Mouse (Mus musculus) stomach, postnatal 0 days (tissue): ENCODE results near the gene Plekhg3. TPM values are rescaled to one million over a fixed set of nuclear protein-coding genes. Genes with fewer than 3 reads are reported as not detected.

Source experiments
- ATAC-seq: fragments of 200-750 bp; cut with Nextera tagmentation; 2 replicates; pipeline ENCODE4 v1.8.0; 2017; ENCODE audit not compliant: low FRiP score, low TSS enrichment
- DNase-seq: peaks from one replicate; pipeline ENCODE4 v3.0.0-alpha.2; 2016; ENCODE audit warnings: low spot score
- H3K27ac ChIP-seq: fragments of 300-500 bp; sonication (generic); replicated peaks from 2 replicates; pipeline ENCODE4 v1.5.1; 2014; ENCODE audit warnings: mild to moderate bottlenecking, control low read depth
- H3K27me3 ChIP-seq: fragments of 300-500 bp; sonication (generic); 2 replicates; pipeline ENCODE4 v1.6.1; 2014; ENCODE audit warnings: low read length; ENCODE audit not compliant: control insufficient read depth, insufficient read depth
- H3K36me3 ChIP-seq: fragments of 300-500 bp; sonication (generic); 2 replicates; pipeline ENCODE4 v1.6.1; 2014; ENCODE audit warnings: low read length, mixed read lengths; ENCODE audit not compliant: control insufficient read depth, insufficient read depth
- H3K4me1 ChIP-seq: fragments of 300-500 bp; sonication (generic); replicated peaks from 2 replicates; pipeline ENCODE4 v1.6.1; 2014; ENCODE audit warnings: antibody characterized with exemption; ENCODE audit not compliant: control insufficient read depth, insufficient read depth
- H3K4me2 ChIP-seq: fragments of 300-500 bp; sonication (generic); replicated peaks from 2 replicates; pipeline ENCODE4 v1.6.1; 2014; ENCODE audit warnings: low read depth, mild to moderate bottlenecking, control low read depth, moderate library complexity
- H3K4me3 ChIP-seq: fragments of 300-500 bp; sonication (generic); 2 replicates; pipeline ENCODE4 v1.5.1; 2014; ENCODE audit warnings: low read depth, low read length, control low read depth
- H3K9ac ChIP-seq: fragments of 300-500 bp; sonication (generic); 2 replicates; pipeline ENCODE4 v1.6.1; 2014; ENCODE audit warnings: mild to moderate bottlenecking, low read length, control low read depth, mixed read lengths
- H3K9me3 ChIP-seq: fragments of 300-500 bp; sonication (generic); 2 replicates; pipeline ENCODE4 v1.6.1; 2016; ENCODE audit warnings: low read length; ENCODE audit not compliant: control insufficient read depth
- CTCF ChIP-seq: IDR thresholded peaks from 2 replicates; pipeline ENCODE4 v1.5.1; 2016; ENCODE audit warnings: antibody characterized with exemption, low read depth, mild to moderate bottlenecking, moderate library complexity
- EP300 ChIP-seq: optimal IDR thresholded peaks from 2 replicates; pipeline ENCODE3; 2016; ENCODE audit warnings: antibody characterized with exemption
- WGBS: fragments of 180-500 bp; shearing (Covaris S2); extraction: QIAGEN DNeasy Blood & Tissue Kit; methylation state at CpG from one replicate; pipeline ENCODE4 v1.1.7; 2014; 5-methylcytosine and 5-hydroxymethylcytosine counted together
- polyA plus RNA-seq: library from polyadenylated mRNA; unstranded; fragments of >200 nt; fragmentation: Nextera tagmentation; extraction: Ambion mirVana; gene quantifications from 2 replicates; pipeline ENCODE4 v1.2.1, GENCODE M21; 2015

Gene Plekhg3
- polyA plus RNA-seq, 1 experiment from 2014 or later, result 5.7 TPM

DNA sequence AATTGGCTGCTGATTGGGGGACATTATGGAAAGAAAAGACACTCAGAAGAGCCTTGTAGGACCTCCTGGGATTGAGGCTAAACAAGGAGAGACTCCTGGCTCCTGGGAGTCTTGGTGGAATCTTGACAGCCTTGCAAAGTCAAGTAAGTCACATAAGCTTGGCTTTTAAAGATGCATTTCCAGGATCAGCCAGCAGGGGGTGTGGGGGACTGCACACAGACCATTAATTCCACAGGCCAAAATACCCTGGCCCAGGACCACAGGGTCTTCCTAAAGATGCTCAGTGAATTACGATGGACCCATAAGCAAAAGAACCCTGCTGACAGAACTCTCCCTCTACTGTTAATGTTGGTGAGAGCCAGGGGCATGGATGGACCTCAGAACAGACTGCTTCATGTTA is 61.5 kb downstream of the Plekhg3 start:
- H3K4me3 ChIP-seq, result no peak overlapping the region
- DNase-seq, result peak; percentile 73
- no peak for ATAC-seq
- no peak overlapping the region for H3K27ac ChIP-seq
- H3K9ac ChIP-seq, result no peak overlapping the region
- H3K36me3 ChIP-seq, result no peaks in the 10 kb centered on the region
- H3K9me3 ChIP-seq, result no peaks in the 10 kb centered on the region
- H3K4me1 ChIP-seq, result peaks cover 9% of the 10 kb centered on the region; the same call in 1 of the 2 replicates
- no peaks in the 10 kb centered on the region for H3K27me3 ChIP-seq
- WGBS, result 48% methylated on average over 1 of the region's 1 CpGs
- TF ChIP-seq CTCF (peak; percentile 84), EP300 (no peak)
- H3K4me2 ChIP-seq, result no peak overlapping the region

DNA sequence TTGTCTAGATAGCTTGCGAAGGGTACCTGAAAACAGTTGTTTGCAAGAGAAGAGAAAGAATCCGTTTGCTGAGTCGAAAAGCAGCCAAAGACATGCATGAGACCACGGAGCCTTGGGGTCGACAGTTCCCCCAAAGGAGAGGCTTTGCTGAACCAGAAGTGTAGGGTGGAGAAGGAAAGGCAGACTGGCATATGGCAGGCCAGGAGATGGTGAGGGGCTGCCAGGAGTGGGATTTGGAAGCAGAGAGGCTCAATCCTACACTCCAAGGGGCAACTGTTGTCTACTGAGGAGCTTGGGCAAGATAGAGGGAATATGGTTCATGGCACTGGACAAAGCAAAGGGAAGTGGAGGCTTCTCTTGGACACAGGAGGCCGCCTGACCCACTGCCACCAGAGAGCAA is 62.6 kb downstream of the Plekhg3 start:
- WGBS, result 79% methylated on average over 6 of the region's 6 CpGs
- Histone ChIP-seq H3K4me1 (peaks cover 9% of the 10 kb centered on the region; the same call in 1 of the 2 replicates), H3K9me3 (no peaks in the 10 kb centered on the region), H3K4me2 (0 out of 2 replicates have a peak overlapping the region, but pooled peaks have one; percentile 17), H3K9ac (no peak overlapping the region), H3K27ac (peak overlapping the region; percentile 81), H3K36me3 (no peaks in the 10 kb centered on the region), H3K4me3 (no peak overlapping the region), H3K27me3 (no peaks in the 10 kb centered on the region)
- ATAC-seq (no peak), DNase-seq (no peak)
- TF ChIP-seq EP300, result no peak
- TF ChIP-seq CTCF, result no peak

DNA sequence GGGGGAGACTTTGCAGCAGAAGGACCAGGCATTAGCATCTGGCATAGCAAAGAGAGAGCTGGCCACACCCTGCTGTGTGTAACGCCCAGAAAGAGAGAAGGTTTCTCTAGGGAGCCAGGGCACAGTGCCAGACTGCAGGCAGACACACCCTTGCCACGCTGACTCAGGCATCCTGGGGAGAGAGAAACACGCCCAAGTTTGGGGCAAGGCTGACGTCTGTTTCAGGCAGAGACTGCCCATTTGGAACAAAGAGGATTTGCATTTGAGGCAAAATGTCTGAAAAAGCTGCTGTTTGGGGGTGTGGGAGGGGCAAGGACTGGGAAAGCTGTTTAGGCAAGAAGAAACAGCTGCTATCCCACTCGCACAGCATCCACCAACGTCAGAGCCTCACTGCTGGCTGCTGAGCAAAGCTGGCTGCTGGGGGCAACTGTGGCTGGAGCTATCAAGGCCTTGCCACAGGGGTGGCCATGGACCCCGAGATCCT is 63.2 kb downstream of the Plekhg3 start:
- no peak for TF ChIP-seq EP300
- TF ChIP-seq CTCF, result no peak
- H3K4me3 ChIP-seq, result no peak overlapping the region
- H3K27ac ChIP-seq, result peak overlapping the region; percentile 81
- H3K36me3 ChIP-seq, result no peaks in the 10 kb centered on the region
- no peaks in the 10 kb centered on the region for H3K9me3 ChIP-seq
- H3K4me2 ChIP-seq, result 0 out of 2 replicates have a peak overlapping the region, but pooled peaks have one; percentile 17
- DNase-seq (peak; percentile 94), ATAC-seq (peak; percentile 88)
- no peaks in the 10 kb centered on the region for H3K27me3 ChIP-seq
- peak overlapping the region; percentile 1 for H3K9ac ChIP-seq
- WGBS, result 4% methylated on average over 7 of the region's 7 CpGs
- peaks cover 9% of the 10 kb centered on the region; the same call in 1 of the 2 replicates for H3K4me1 ChIP-seq

DNA sequence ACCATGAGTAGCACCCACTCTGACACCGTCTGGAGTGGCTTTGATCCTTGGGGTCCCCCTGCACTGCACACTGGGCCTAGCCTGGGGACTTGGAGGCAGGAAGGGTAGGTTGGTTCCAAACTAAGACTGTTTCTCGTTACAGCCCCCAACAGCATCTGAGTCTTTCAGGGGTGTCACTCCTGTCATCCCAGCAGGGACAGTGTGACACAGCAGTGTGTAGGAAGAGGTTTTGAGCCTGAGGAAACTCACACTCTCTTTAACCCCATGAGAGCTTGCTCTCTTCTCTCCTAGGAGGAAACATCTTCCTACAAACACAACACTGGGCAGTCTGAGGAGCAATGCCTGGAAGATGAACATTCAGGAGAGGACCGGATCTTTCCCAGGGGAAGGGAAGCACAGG is 63.9 kb downstream of the Plekhg3 start:
- Histone ChIP-seq H3K36me3 (no peaks in the 10 kb centered on the region), H3K4me2 (no peak overlapping the region), H3K9me3 (no peaks in the 10 kb centered on the region), H3K27me3 (no peaks in the 10 kb centered on the region), H3K4me1 (peaks cover 9% of the 10 kb centered on the region; the same call in 1 of the 2 replicates), H3K27ac (peak overlapping the region; percentile 81), H3K4me3 (no peak overlapping the region), H3K9ac (no peak overlapping the region; the same call in 1 of the 2 replicates)
- no peak for DNase-seq
- 0 out of 2 replicates have a peak, but pooled peaks have one; percentile 3 for ATAC-seq
- WGBS, result 83% methylated on average over 3 of the region's 3 CpGs
- TF ChIP-seq EP300, result no peak
- TF ChIP-seq CTCF, result no peak

DNA sequence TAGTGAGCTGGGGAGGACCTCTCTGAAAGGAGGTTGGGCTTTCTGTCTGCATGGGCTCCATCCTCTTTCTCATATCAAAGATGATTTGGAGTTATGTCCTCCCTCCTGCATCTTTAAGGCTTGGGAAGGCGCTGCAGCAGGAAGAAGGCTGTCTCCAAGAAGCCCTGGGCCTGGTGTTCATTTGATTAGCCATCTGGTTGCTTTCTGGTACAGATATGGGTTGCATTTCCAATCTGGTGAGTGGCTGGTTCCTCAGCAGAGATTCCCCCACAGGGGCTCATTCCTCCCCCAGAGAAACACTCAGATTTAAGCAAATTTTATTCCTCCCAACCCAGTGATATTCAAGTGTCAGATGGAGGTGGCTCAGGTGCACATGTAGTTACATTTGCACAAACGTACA is 65.1 kb downstream of the Plekhg3 start:
- ATAC-seq (no peak), DNase-seq (no peak)
- H3K4me1 ChIP-seq, result peaks cover 9% of the 10 kb centered on the region; the same call in 1 of the 2 replicates
- no peak overlapping the region for H3K4me3 ChIP-seq
- no peak overlapping the region for H3K9ac ChIP-seq
- TF ChIP-seq EP300 (no peak), CTCF (no peak)
- no peak overlapping the region for H3K4me2 ChIP-seq
- 79% methylated on average over 2 of the region's 2 CpGs for WGBS
- H3K36me3 ChIP-seq, result no peaks in the 10 kb centered on the region
- H3K9me3 ChIP-seq, result no peaks in the 10 kb centered on the region
- H3K27me3 ChIP-seq, result no peaks in the 10 kb centered on the region
- no peak overlapping the region for H3K27ac ChIP-seq

DNA sequence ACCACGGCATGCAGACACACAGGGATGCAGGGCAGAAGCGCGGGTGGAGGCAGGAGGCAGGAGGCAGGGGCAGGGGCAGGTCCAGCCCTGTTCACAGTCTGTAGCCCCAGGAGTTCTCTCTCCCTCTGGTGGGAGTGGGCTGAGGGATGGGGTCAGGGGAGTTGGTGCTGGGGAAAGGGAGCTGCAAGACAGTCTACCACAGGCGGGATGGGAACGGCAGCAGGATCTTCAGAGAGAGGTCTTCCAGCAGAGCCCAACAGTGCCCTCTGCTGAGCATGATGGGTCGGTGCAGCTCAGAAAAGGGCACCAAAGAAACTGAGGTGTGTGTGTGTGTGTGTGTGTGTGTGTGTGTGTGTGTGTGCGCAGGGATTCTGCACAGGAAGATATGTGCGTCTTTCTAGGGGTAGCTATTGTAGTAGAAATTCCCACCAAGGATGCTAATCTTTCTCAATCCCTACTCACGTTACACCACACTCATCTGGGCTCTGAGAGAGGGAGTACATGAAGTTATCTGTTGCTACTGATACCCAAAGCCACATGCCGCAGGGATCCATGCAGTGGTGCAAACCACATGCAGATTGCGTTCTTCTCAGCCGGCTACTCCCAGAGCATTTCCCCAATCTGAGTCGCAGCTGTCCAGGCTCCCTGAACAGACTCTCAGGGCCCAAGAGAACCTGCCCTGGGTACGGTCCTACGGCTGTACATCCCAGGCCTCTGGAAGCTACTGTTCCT is 65.8 kb downstream of the Plekhg3 start:
- DNase-seq (peak; percentile 74), ATAC-seq (no peak)
- H3K4me2 ChIP-seq, result no peak overlapping the region
- H3K4me3 ChIP-seq, result no peak overlapping the region
- no peaks in the 10 kb centered on the region for H3K36me3 ChIP-seq
- H3K27me3 ChIP-seq, result no peaks in the 10 kb centered on the region
- 53% methylated on average over 15 of the region's 15 CpGs for WGBS
- no peak overlapping the region for H3K27ac ChIP-seq
- H3K9me3 ChIP-seq, result no peaks in the 10 kb centered on the region
- H3K4me1 ChIP-seq, result peaks cover 9% of the 10 kb centered on the region; the same call in 1 of the 2 replicates
- H3K9ac ChIP-seq, result no peak overlapping the region
- TF ChIP-seq CTCF, result peak; percentile 96
- no peak for TF ChIP-seq EP300
